Comparison of ENCODE assay signal across 8 mouse cellular contexts in the genomic region with DNA sequence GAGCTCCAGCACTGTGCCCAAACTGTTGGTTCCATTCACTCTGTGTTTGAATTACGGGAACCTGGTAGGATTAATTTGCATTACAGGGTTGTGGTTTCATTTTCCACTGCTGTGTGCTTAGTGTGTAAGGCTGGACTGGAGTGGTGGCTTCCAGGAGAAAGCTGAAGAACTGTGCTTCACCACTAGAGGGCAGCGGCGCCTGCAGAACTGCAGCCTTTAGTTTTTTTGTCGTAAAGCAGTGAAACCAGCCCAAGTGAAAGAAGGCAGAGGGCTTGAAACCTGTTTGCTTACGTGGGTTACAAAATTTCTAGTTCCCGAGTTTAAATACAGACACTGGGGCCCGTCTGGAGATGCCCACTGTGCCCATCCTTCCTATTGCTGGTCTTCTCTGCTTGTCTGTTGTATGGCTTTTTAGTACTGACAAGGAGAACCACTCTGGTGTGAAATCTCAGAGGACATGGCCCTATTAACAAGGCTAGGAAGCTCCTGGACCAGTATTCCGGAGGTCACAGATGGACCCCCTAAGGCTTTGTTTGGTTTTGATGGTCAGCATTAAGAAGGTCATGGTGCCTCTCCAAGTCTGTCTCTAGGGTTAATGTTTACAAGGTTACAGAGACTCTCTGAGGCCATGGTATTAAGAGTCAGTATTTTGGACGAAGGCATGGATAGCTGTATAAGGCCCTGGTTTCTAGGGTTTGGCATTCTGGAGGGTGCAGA. TPM values are rescaled to one million over a fixed set of nuclear protein-coding genes. Genes with fewer than 3 reads are reported as not detected.
DNase-seq lines count a peak whose midpoint lies in the region; ATAC-seq and TF ChIP-seq lines count a peak whose summit lies in the region.

No protein-coding gene starts in this region.

- H3K4me3 ChIP-seq in hindbrain, embryonic 15.5 days: no peak overlapping the region
- no peak overlapping the region for H3K4me3 ChIP-seq in spleen, adult 2 months (ENCODE audit: extremely low read depth, insufficient read depth, insufficient read length)

- peaks cover 16% of the 10 kb centered on the region for H3K36me3 ChIP-seq in hindbrain, embryonic 15.5 days
- peaks cover 5% of the 10 kb centered on the region for H3K36me3 ChIP-seq in spleen, adult 2 months (ENCODE audit: control insufficient read depth, insufficient read depth, low read length)

- peak; percentile 92; the same call in 1 of the 2 replicates for TF ChIP-seq CTCF in spleen, adult 2 months (IDR thresholded peaks at IDR 0.05; ENCODE audit: extremely low read depth, insufficient read depth, insufficient read length, insufficient replicate concordance)

- H3K4me2 ChIP-seq in hindbrain, embryonic 15.5 days: no peak overlapping the region

- H3K9me3 ChIP-seq in hindbrain, embryonic 15.5 days: no peaks in the 10 kb centered on the region

- no peak for TF ChIP-seq POLR2A in spleen, adult 2 months (IDR thresholded peaks at IDR 0.05; ENCODE audit: low read depth, low read length)

- no peaks in the 10 kb centered on the region for H3K4me1 ChIP-seq in hindbrain, embryonic 15.5 days (replicated peaks)
- H3K4me1 ChIP-seq in spleen, adult 2 months (ENCODE audit: control insufficient read depth, insufficient read depth, insufficient read length): no peaks in the 10 kb centered on the region

- 35% methylated on average over 9 of the region's 9 CpGs for WGBS in hindbrain, embryonic 15.5 days
- WGBS in spleen, adult 2 months: 27% methylated on average over 9 of the region's 9 CpGs

- no peak overlapping the region for H3K27ac ChIP-seq in hindbrain, embryonic 15.5 days (replicated peaks)
- H3K27ac ChIP-seq in spleen, adult 2 months (ENCODE audit: insufficient read depth, low read length): no peak overlapping the region

- peak; percentile 54 for DNase-seq in cerebellum, adult 11 months
- DNase-seq in adrenal gland, postnatal 4 days (ENCODE audit: low spot score in 2 of 2): peak; percentile 52 to 69
- DNase-seq in layer of hippocampus, postnatal 36 days: peak; percentile 54 to 65
- peak; percentile 41 to 58 for DNase-seq in spleen, adult 2 months (ENCODE audit: low read depth in 1 of 2, low spot score in 2 of 2)

- no peak for ATAC-seq in cerebellum, adult (ENCODE audit: insufficient number of reproducible peaks, low FRiP score, low TSS enrichment)
- peak; percentile 85 for ATAC-seq in erythroblast, adult 5-6 weeks (replicated peaks; ENCODE audit: low FRiP score, poor library complexity, severe bottlenecking)
- ATAC-seq in hindbrain, embryonic 15.5 days (ENCODE audit: low FRiP score, low read depth): peak; percentile 63; the same call in 1 of the 2 replicates
- peak; percentile 76 for ATAC-seq in megakaryocyte progenitor cell, adult 5-6 weeks (replicated peaks; ENCODE audit: poor library complexity)

- H3K9ac ChIP-seq in hindbrain, embryonic 15.5 days: no peak overlapping the region

- H3K27me3 ChIP-seq in hindbrain, embryonic 15.5 days: no peaks in the 10 kb centered on the region
- no peaks in the 10 kb centered on the region for H3K27me3 ChIP-seq in spleen, adult 2 months (ENCODE audit: control insufficient read depth, insufficient read depth, low read length)

RNA-seq across cellular contexts. Expression of gene Tbcd, which starts 24.1 kb away (rescaled TPM):
- 10 to 100 TPM; 45.0 to 46.3 TPM for total RNA-seq in adrenal gland, postnatal 4 days (2021)
- 67.3 and 91.8 TPM in 2 replicates for total RNA-seq in erythroblast, adult 5-6 weeks (2015; ENCODE audit: low replicate concordance)
- total RNA-seq in erythroblast, adult 5-6 weeks (2017; ENCODE audit: low replicate concordance): 76.7 and 101 TPM in 2 replicates
- polyA plus RNA-seq in hindbrain, embryonic 15.5 days (2015; fragmentation: Nextera tagmentation; extraction: Ambion mirVana): 61.3 and 63.6 TPM in 2 replicates
- 10 to 100 TPM; 40.3 to 41.3 TPM for total RNA-seq in layer of hippocampus, postnatal 36 days (2021)
- 32.7 and 36.7 TPM in 2 replicates for total RNA-seq in megakaryocyte progenitor cell, adult 5-6 weeks (2015)
- 38.8 and 54.1 TPM in 2 replicates for total RNA-seq in megakaryocyte progenitor cell, adult 5-6 weeks (2017)
- 38.0 and 44.7 TPM in 2 replicates for polyA plus RNA-seq in spleen, adult 2 months (2012; rRNA removed)

RNA-seq across cellular contexts. Expression of gene Fn3k, which starts 41.1 kb away (rescaled TPM):
- total RNA-seq in adrenal gland, postnatal 4 days (2021): 1 to 10 TPM; 5.3 to 5.4 TPM
- 159 and 182 TPM in 2 replicates for total RNA-seq in erythroblast, adult 5-6 weeks (2015; ENCODE audit: low replicate concordance)
- total RNA-seq in erythroblast, adult 5-6 weeks (2017; ENCODE audit: low replicate concordance): 220 and 265 TPM in 2 replicates
- 7.0 and 7.4 TPM in 2 replicates for polyA plus RNA-seq in hindbrain, embryonic 15.5 days (2015; fragmentation: Nextera tagmentation; extraction: Ambion mirVana)
- 10 to 100 TPM; 42.4 to 43.0 TPM for total RNA-seq in layer of hippocampus, postnatal 36 days (2021)
- 0.20 TPM in 1 of 2 replicates, not detected in the other for total RNA-seq in megakaryocyte progenitor cell, adult 5-6 weeks (2015)
- total RNA-seq in megakaryocyte progenitor cell, adult 5-6 weeks (2017): not detected in 2 replicates
- polyA plus RNA-seq in spleen, adult 2 months (2012; rRNA removed): 5.9 and 7.4 TPM in 2 replicates

RNA-seq across cellular contexts. Expression of gene Zfp750, which starts 43.3 kb away (rescaled TPM):
- total RNA-seq in adrenal gland, postnatal 4 days (2021): 1 to 10 TPM in 1 of 2 experiments, under 1 TPM in 1; 0.70 to 1.0 TPM
- total RNA-seq in erythroblast, adult 5-6 weeks (2015; ENCODE audit: low replicate concordance): not detected in 2 replicates
- 0.17 and 1.3 TPM in 2 replicates for total RNA-seq in erythroblast, adult 5-6 weeks (2017; ENCODE audit: low replicate concordance)
- polyA plus RNA-seq in hindbrain, embryonic 15.5 days (2015; fragmentation: Nextera tagmentation; extraction: Ambion mirVana): 0.40 and 0.41 TPM in 2 replicates
- total RNA-seq in layer of hippocampus, postnatal 36 days (2021): under 1 TPM; 0.27 to 0.30 TPM
- not detected in 2 replicates for total RNA-seq in megakaryocyte progenitor cell, adult 5-6 weeks (2015)
- total RNA-seq in megakaryocyte progenitor cell, adult 5-6 weeks (2017): 0.14 TPM in 1 of 2 replicates, not detected in the other
- 0.04 and 0.11 TPM in 2 replicates for polyA plus RNA-seq in spleen, adult 2 months (2012; rRNA removed)

RNA-seq across cellular contexts. Expression of gene Fn3krp, which starts 54.7 kb away (rescaled TPM):
- total RNA-seq in adrenal gland, postnatal 4 days (2021): 10 to 100 TPM; 14.8 to 16.1 TPM
- total RNA-seq in erythroblast, adult 5-6 weeks (2015; ENCODE audit: low replicate concordance): 76.1 and 78.2 TPM in 2 replicates
- total RNA-seq in erythroblast, adult 5-6 weeks (2017; ENCODE audit: low replicate concordance): 150 and 165 TPM in 2 replicates
- 9.4 and 10.4 TPM in 2 replicates for polyA plus RNA-seq in hindbrain, embryonic 15.5 days (2015; fragmentation: Nextera tagmentation; extraction: Ambion mirVana)
- total RNA-seq in layer of hippocampus, postnatal 36 days (2021): 10 to 100 TPM; 49.1 to 50.4 TPM
- total RNA-seq in megakaryocyte progenitor cell, adult 5-6 weeks (2015): 6.6 and 7.7 TPM in 2 replicates
- 12.5 and 16.4 TPM in 2 replicates for total RNA-seq in megakaryocyte progenitor cell, adult 5-6 weeks (2017)
- polyA plus RNA-seq in spleen, adult 2 months (2012; rRNA removed): 6.5 and 7.4 TPM in 2 replicates

Comparison
In these comparisons a context has a peak if more than half of its experiments do, and no peak if none do; other contexts are left out.
1. RNA of gene Fn3k, which starts 41.1 kb away (total RNA-seq): 159 to 265 TPM in erythroblast, adult 5-6 weeks and 42.4 to 43.0 TPM in layer of hippocampus, postnatal 36 days; 5.3 to 5.4 TPM in adrenal gland, postnatal 4 days and 0.20 TPM in megakaryocyte progenitor cell, adult 5-6 weeks; every median in the first group is over 4 times any median in the second.
2. Peak in every context shown above with its lines, with median percentiles within 50 percentile points of each other: DNase-seq.